Mouse (Mus musculus): ENCODE measurements around the gene C130079G13Rik. TPM values are rescaled to one million over a fixed set of nuclear protein-coding genes. Genes with fewer than 3 reads are reported as not detected.
"Not testable (repeated sequence)": the region's sequence is repeated elsewhere in the genome, so short reads cannot be mapped to it uniquely, and the experiment has no call there.

The C130079G13Rik gene
- not detected for total RNA-seq (2021)
- long read RNA-seq, experiment 1, result 0 reads
- long read RNA-seq, experiment 2, result 0 reads

DNA sequence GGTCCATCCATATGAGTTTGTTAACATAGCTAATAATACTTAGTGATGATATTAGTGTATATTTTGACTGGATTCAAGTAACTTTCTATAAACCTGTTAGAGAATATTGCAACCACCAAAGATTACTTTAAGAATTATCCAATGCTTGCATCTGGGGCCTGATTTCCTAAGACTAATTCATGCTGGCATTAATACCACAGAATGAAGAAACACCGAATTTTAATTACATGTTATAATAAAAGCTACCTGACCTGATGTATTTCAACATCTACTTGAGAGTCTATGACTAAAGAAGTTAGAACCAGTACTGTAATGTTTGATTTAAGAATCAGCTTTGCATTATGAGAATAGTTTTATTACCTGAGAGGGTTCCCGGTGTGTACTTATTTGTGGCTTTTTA lies at the start of gene C130079G13Rik:
TSS of gene C130079G13Rik (plus strand) at position 301 of the 400 bp plus-strand sequence.
- DNase-seq (ENCODE audit: low spot score in 2 of 2), result no peak

GRCm38 (mm10) chr3:59877601-59878000 lies 47.4 kb upstream of the C130079G13Rik start:
- DNase-seq (ENCODE audit: low spot score in 2 of 2), result not testable (repeated sequence)

- not testable (repeated sequence) for DNase-seq (ENCODE audit: low spot score in 2 of 2)
These were observed 45.0 kb upstream of the C130079G13Rik start for GRCm38 (mm10) chr3:59879801-59880554.

GRCm38 (mm10) chr3:59893276-59893675 lies 31.7 kb upstream of the C130079G13Rik start:
- DNase-seq (ENCODE audit: low spot score in 2 of 2), result no peak

DNA sequence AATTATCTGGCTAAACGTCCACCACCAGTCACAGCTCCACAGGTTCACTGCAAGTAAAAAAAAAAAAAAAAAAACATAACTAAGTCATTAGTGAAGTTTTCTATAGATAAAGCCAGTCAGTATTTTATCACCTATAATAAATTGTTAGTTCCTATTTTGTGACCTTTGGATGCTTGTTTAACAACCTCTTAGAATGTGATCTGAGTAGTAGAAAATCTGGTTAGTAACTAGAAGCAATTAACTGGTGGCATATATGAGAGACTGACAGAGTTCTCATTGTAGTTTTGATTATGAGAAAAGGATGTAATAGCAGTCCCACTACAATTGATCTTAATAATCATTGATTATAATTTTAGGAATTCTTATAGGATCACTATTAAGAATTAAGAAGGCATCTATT lies 9.6 kb downstream of the C130079G13Rik start:
- no peak for DNase-seq (ENCODE audit: low spot score in 2 of 2)

DNA sequence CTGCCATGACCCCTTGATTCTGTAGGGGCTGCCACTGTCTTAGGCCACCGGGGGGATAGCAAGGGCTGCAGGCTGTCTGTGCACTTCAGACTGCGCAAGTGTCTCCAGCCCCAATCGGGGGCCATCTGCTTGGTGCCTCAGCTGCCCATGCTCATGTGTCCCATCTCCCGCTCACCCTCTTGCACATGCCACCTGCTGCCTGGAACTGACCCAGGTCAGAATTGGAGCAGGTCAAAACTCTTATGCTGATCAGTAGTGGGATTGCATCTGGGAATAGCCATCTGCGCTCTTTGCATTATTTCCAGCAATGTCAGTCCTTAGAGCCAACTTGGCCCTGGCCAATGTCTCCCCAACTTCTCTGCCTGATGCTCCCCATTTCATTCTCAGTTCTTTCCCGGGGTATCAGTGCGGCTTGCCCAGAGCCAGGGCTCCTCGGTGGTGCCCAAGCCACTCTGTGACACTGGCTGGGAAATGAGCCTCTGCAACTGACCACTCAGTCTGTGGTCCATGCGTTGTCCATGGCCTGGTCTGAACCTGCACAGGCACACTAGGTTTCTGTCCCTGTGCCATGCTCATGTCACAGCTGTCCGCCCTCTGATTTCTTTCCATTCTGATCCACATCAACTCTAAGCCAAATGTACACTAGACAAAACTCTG lies 22.4 kb downstream of the C130079G13Rik start:
- DNase-seq (ENCODE audit: low spot score in 2 of 2), result no peak

DNA sequence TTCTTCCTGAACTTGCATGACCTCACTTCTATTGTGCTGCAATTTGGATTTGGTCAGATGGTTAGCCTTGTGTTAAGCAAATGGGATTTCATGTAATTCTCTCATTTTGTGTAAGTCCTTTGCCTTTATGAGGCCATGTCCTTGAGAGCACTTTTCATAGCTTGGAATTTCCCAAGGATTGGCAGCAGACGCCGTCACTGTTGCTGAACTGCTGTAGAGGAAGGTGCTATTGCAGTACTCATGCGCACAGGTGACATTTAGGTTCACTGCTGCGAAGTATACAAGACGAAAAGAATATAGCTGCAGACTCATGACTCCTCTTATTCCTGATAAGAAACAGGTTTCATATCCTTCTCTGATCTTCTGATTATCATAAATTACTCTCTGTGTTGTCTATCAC lies 45.9 kb downstream of the C130079G13Rik start:
- no peak for DNase-seq (ENCODE audit: low spot score in 2 of 2)

DNA sequence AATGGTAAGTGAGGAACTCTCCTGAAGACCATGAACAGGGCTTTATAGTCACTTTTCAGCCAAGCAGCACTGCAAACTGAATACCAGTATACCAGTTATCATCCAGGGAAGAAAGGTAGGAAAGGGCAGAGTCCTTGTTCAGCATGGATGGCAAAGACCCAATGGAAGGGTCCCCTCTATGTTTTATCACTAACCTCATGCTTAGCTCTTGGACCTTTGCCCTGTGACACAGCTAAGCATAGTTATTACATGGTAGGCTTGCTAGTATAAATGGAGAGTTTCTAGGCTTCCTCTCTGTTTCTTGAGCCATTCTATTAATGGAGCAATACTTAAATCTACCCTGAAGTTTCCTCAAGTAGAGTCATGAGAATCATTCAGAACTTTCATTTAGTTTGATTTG lies 49.6 kb downstream of the C130079G13Rik start:
- no peak for DNase-seq (ENCODE audit: low spot score in 2 of 2)

Other genes starting within 250 kb of the C130079G13Rik start
- not detected for gene Gm5538, start 195.4 kb upstream of the C130079G13Rik start, total RNA-seq (2021)
- gene Gm8298, start 64.2 kb upstream of the C130079G13Rik start, total RNA-seq (2021), result not detected
- gene Aadacl2, start 81.5 kb downstream of the C130079G13Rik start, total RNA-seq (2021), result not detected
- not detected for gene Aadac, start 100.5 kb downstream of the C130079G13Rik start, total RNA-seq (2021)
- 1 to 10 TPM in 1 of 2 experiments, not detected in 1; 6.5 TPM for gene Sucnr1, start 156.7 kb downstream of the C130079G13Rik start, total RNA-seq (2021)